Mouse (Mus musculus): ENCODE data around the gene Spdl1. TPM values are rescaled to one million over a fixed set of nuclear protein-coding genes. Genes with fewer than 3 reads are reported as not detected.

The Spdl1 gene
- total RNA-seq, 2 experiments from 2014 or later, result 0.14 to 0.18 TPM

DNA sequence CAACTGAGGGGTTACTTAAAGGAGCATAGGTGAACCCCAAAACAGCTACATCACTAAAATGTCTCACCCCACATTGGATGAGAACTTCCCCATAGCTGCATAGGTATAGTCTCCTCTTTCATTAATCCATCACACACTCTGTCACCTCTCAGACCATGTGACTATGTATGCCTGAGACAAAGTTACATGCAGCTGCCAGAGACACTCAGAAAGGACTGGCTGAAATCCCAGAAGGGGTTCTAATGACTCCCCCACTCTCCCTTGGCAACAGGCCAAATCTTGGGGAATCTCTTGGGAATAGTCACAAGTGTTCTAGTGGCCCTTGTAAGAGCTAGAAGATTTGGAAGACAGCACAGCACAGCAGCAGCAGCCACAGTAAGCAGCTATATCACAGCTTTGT is 48.6 kb downstream of the Spdl1 start:
- no peak for TF ChIP-seq CTCF (IDR thresholded peaks at IDR 0.05)
- no peak overlapping the region for H3K27ac ChIP-seq
- intact Hi-C loops (cut with DNase I), result no loop called here
- H3K4me3 ChIP-seq, result no peak overlapping the region
- DNase-seq, result no peak

DNA sequence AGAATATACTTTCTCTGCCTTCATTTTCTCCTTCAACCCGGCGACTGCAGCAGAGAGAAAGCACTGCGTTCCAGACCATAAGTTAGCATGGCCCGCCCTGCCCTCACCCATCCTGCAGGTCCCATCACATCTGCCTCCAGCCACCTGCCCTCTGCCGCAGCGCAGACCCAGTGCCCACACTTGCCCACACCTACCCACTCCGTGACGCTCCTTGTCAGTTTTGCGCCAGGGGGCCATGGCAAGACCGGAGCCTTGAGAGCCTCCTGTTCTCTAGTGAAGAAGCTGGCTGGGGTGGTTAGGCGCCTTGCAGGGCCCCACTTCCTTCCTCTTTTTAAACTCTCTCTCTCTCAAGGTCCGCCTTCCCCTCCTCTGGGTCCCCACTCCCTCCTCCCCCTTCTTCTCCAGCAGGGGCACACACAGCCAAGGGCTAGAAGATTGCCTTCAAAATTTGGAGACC is 49.8 kb downstream of the Spdl1 start, which contains the start of gene Dock2:
Gene Dock2, minus strand, starts transcription at position 306 of the 457 bp plus-strand sequence.
- TF ChIP-seq CTCF (IDR thresholded peaks at IDR 0.05), result no peak
- Histone ChIP-seq H3K4me3 (peak within 1 kb of the TSS; percentile 56), H3K27ac (no peak within 1 kb of the TSS)
- intact Hi-C loops (cut with DNase I), result no loop called here
- DNase-seq, result peak; percentile 26

DNA sequence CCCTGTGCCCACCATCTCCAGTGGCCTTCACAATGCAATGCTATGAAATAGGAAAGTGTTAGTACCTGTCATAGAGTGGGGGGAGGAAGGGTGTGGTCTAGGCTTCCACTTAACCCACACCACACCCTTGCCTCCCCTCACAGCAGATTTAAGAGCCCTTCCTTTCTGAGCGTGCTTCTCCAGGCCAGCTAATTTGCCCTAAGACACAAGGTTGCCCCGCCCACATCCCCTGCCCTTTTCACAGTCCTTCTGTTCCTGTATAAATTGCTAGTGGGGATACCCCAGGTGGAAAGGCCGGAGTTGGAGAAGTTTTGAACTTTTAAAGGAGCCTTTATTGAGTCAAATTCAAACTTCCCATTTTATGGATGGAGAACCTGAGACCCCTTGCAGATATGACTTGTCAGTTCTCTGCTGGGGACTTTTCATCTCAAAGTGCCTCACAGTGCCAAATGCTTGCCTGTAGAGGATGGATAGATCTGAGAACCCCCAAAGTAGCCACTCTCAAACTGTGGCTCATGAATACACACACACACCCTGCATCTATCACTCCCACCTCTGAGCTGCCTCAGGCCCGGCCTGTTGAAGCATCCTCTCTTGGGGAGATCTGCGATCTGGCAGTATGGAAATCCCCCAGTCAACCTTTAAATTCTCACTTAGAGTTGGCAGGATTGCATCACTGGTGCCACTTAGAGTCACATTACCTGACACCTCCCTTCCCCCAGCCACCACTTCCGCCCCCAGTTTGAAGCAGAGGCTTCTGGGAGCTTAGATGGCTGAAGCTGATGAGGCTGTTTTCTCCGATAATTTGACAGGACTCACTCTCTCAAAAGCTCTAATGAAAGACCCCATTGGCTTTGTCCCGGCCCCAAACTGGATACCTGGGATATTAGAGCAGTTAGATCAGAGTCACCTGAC is 50.7 kb downstream of the Spdl1 start:
- no peak for TF ChIP-seq CTCF (IDR thresholded peaks at IDR 0.05)
- intact Hi-C loops (cut with DNase I), result no loop called here
- Histone ChIP-seq H3K27ac (no peak overlapping the region), H3K4me3 (peak overlapping the region; percentile 56)
- peak; percentile 24 for DNase-seq

DNA sequence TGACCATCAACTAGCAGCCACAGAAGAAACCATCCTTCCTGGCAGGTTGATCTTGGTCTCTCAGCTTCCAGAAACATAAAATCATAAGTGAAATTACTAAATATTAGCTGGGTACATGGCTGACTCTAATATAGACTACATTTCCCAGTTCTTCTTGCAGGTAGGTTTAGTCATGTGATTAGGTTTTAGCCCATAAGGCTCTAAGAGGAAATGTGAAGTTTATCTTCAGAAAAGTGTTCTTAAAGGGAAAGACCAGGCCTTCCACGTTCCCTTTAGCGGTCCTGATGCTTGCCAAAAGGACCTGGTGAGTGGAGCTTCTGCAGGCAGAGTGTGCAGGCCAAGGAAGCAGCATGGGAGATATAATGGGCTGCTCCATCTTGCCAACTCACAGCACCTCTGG is 52.7 kb downstream of the Spdl1 start:
- intact Hi-C loops (cut with DNase I), result no loop called here
- no peak overlapping the region for H3K27ac ChIP-seq
- no peak for DNase-seq
- TF ChIP-seq CTCF (IDR thresholded peaks at IDR 0.05), result no peak
- no peak overlapping the region for H3K4me3 ChIP-seq

DNA sequence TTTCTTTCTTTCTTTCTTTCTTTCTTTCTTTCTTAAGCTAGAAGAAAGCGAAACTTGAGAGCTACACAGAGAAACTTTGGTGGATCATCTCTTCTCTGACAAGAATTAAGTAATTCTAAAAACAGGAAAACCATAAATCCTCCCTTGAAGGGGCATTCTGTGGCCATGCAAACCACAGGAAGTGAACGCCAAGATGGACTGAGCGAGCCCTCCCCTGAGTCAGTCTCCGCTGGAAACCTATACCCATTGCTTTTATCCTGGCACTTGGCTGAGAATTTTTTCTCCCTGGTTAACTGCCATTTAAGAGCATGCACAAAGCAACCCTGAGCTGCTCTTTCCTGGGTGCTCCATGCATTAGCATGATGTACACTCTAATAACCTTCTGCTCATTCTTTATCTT is 53.5 kb downstream of the Spdl1 start:
- no peak for DNase-seq
- no peak overlapping the region for H3K4me3 ChIP-seq
- H3K27ac ChIP-seq, result no peak overlapping the region
- intact Hi-C loops (cut with DNase I), result no loop called here
- no peak for TF ChIP-seq CTCF (IDR thresholded peaks at IDR 0.05)

DNA sequence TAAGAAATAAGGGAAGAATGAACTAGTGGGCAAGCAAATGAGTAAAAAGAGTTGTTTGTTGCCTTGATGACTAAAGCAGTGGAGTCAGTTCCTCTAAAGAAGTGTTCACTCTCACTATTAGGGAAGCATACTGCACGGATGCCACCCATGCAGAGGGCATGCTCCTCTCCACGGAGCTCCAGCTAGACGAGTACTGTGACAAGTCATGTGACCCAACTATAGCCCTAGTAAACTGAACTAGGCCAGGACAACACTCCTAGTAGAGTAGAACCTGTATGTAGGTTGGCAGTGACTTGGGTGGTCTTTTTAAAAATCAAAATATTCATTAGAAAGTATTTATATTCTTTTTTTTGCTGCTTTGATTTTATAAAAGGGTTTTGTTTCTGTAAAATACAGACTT is 55.1 kb downstream of the Spdl1 start:
- intact Hi-C loops (cut with DNase I), result no loop called here
- DNase-seq, result no peak
- Histone ChIP-seq H3K27ac (no peak overlapping the region), H3K4me3 (no peak overlapping the region)
- TF ChIP-seq CTCF (IDR thresholded peaks at IDR 0.05), result no peak

DNA sequence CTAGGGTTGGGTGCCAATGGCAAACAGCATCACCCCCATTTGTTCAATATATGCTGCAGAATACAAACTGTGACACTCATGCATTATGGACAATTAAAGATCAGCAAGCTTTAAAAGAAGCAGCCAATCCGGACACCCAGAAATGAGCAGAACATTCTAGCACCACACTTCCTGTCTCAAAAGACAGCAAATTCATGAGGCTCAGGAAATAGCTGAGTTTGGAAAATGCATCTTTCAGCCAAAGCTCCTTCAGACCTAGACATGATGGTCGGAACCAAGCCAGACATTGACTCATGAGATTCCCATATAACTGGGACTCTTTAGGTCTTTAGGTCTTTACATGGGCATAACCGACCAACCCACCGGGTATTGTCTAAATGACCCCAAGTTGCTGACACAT is 55.9 kb downstream of the Spdl1 start:
- TF ChIP-seq CTCF (IDR thresholded peaks at IDR 0.05), result no peak
- no peak for DNase-seq
- Histone ChIP-seq H3K27ac (no peak overlapping the region), H3K4me3 (no peak overlapping the region)
- intact Hi-C loops (cut with DNase I), result no loop called here

DNA sequence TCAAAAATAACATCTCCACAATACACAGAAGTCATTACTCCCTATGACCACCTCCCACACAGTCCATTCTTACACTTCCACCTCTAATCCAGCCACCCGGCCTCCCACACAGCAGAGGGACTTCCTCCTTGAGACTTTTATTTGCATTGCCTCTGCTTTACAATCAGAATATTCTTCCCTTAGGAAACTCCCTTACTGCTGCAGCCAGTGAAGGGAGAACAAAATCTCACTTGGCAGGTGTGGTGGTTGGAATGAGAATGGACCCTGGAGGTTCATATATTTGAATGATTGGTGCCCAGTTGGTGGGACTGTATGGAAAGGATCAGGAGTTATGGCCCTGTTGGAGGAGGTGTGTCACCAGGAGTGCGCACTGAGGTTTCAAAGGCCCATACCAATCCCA is 57.4 kb downstream of the Spdl1 start:
- H3K27ac ChIP-seq, result no peak overlapping the region
- intact Hi-C loops (cut with DNase I), result no loop called here
- no peak for TF ChIP-seq CTCF (IDR thresholded peaks at IDR 0.05)
- H3K4me3 ChIP-seq, result no peak overlapping the region
- no peak for DNase-seq

DNA sequence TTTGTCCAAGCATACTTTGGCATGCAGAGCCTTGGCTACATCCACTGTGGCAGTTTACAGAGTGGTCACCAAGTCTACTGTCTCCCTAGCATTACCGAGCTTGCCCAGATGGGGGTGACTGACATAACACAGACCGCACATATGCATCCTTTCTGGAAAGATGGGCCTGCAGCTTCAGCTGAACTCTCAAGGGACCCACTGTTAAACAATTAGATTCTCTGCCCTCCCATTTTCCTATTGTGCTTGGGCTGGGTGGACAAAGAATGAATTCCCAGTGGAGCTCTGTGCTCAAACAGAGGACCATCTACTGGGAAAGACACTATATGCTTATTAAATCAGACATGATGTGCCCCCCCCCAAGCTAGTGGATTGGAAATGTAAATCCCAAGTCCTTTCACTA is 58.8 kb downstream of the Spdl1 start:
- no peak overlapping the region for H3K27ac ChIP-seq
- no peak overlapping the region for H3K4me3 ChIP-seq
- intact Hi-C loops (cut with DNase I), result no loop called here
- TF ChIP-seq CTCF (IDR thresholded peaks at IDR 0.05), result no peak
- no peak for DNase-seq

DNA sequence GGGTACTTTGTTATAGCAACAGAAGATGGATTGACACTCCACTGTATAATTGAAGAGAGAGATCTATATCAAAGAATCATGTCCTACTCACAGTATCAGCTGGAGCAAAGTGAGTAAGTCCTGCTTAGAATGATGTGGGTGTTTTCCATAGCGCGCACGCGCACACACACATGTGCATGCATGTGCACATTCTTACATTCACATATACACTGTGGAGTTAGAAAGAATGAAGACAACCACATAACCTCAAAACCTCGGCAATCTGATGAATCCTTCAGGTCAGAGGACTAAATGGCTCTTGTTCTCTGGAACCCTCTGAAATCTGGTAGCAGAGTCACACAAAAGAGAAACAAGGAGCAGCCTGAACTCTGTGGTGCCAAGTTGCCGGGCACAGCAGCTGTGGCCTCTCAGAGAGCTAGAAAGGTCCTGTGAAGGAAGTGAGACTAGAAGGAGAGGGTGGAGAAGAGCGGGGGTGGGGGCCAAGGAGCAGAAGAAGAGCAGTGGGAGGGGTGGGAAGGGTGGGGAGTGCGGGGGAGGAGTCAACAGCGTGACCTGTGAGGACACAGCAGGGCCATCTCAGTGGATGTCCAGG is 60.0 kb downstream of the Spdl1 start:
- no peak for TF ChIP-seq CTCF (IDR thresholded peaks at IDR 0.05)
- DNase-seq, result no peak
- Histone ChIP-seq H3K4me3 (no peak overlapping the region), H3K27ac (no peak overlapping the region)
- intact Hi-C loops (cut with DNase I), result no loop called here

DNA sequence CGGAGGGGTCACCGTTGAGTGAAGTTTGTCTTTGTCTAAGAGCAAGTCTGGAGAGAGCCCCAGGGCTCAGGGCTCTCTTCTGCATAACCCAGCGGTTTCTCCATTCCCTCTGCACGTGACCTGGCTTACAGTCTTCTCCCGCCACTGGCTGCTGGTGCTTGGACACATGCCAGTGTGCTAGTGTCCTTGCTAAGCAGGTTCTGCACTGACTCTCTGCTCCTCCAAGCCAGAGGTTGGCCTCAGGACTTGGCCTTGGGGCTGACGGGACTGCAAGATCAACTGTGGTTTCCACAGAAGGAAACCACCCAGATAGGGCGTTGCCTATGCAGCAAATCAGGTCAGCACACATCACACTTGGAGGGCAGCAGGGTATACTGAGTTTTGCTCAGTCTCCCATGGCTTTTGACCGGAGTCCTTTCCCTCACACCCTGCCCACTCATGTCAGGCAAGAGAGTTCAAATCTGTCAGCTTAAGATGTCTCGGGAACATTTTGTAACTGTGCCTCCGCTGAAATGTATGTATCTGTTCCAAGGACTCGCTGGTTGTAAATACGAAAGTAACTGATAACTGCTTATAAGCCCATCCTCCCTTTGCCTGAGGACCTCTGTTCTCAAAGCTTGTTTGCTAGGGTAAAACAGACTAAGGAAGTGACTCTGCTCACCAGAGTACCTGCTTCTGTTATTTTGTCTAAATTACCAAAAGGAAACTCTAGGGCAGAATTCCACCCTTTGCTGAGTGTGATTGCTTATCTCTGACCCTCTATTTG is 62.0 kb downstream of the Spdl1 start:
- no peak for TF ChIP-seq CTCF (IDR thresholded peaks at IDR 0.05)
- H3K4me3 ChIP-seq, result no peak overlapping the region
- no peak overlapping the region for H3K27ac ChIP-seq
- peak; percentile 56 for DNase-seq
- intact Hi-C loops (cut with DNase I), result no loop called here

DNA sequence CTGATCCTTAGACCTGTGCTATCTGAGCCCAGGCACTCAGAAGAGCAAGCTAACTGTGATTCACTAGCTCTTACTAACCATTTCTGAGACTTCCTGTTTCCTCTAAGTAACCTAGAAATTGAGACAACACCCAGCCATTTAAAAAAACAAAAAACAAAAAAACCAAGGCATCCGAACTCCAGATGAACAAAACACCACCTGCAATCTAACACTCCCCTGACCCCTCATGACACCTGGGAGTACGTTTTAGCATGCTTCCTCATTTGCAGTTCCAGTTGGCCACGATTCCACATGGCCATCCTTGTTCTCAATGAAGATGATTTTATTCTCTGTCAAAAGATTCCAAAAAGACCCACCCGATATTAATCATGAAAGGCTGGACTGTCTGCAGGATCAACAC is 62.8 kb downstream of the Spdl1 start:
- no peak overlapping the region for H3K4me3 ChIP-seq
- no peak overlapping the region for H3K27ac ChIP-seq
- TF ChIP-seq CTCF (IDR thresholded peaks at IDR 0.05), result no peak
- intact Hi-C loops (cut with DNase I), result no loop called here
- no peak for DNase-seq

DNA sequence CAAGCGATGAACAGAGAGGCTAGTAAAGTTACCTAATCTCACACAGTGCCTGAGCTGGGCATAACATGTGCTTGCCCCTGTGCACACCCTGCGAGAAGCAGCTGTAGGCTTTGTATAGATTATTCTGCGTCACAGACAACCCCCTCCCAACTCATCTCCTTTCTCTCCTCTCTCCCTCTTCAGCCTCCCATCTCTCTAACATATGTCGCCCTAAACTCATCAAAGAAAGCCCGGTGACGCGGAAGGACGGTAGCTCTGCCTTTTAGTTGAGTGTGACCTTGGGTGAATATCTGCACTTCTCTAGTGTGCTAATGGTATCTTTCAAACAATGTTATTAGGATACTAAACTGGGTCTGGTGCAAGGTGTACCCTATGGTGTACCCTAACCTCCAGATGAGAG is 63.5 kb downstream of the Spdl1 start:
- intact Hi-C loops (cut with DNase I), result no loop called here
- no peak for TF ChIP-seq CTCF (IDR thresholded peaks at IDR 0.05)
- Histone ChIP-seq H3K27ac (no peak overlapping the region), H3K4me3 (no peak overlapping the region)
- DNase-seq, result no peak

All from gastrocnemius, adult 2 months (tissue).